Mouse (Mus musculus): ENCODE data around the gene Tpd52l2. TPM values are rescaled to one million over a fixed set of nuclear protein-coding genes. Genes with fewer than 3 reads are reported as not detected.
"Not testable (repeated sequence)": the region's sequence is repeated elsewhere in the genome, so short reads cannot be mapped to it uniquely, and the experiment has no call there.

Gene Tpd52l2
- polyA plus RNA-seq, 1 experiment, result 144 TPM

GRCm38 (mm10) chr2:181493156-181493927 is 3.6 kb upstream of the Tpd52l2 start, which contains the start of gene Abhd16b:
Gene Abhd16b (plus strand): TSS chr2:181493206.
- Histone ChIP-seq H3K27me3 (ENCODE audit: control insufficient read depth, insufficient read depth, low read length, poor library complexity, severe bottlenecking) (no peaks in the 10 kb centered on the region), H3K4me1 (ENCODE audit: control insufficient read depth, insufficient read depth, low read length) (no peaks in the 10 kb centered on the region), H3K4me3 (ENCODE audit: low read depth, low read length) (peak within 1 kb of the TSS; percentile 27), H3K36me3 (ENCODE audit: control insufficient read depth, insufficient read depth, low read length, poor library complexity, severe bottlenecking) (no peaks in the 10 kb centered on the region), H3K9ac (ENCODE audit: low read depth, poor library complexity, severe bottlenecking) (peak within 1 kb of the TSS; percentile 2; the same call in 1 of the 2 replicates), H3K27ac (ENCODE audit: insufficient read depth, low read length) (no peak within 1 kb of the TSS), H3K9me3 (replicated peaks; ENCODE audit: control insufficient read depth, insufficient read depth, low read length, poor library complexity, severe bottlenecking) (no peaks in the 10 kb centered on the region)
- TF ChIP-seq EP300 (IDR thresholded peaks at IDR 0.05; ENCODE audit: insufficient read depth, low read depth, low read length) (no peak), POLR2A (IDR thresholded peaks at IDR 0.05; ENCODE audit: insufficient read depth, low read length) (no peak), CTCF (IDR thresholded peaks at IDR 0.05; ENCODE audit: low read depth, low read length) (no peak)

- no peaks in the 10 kb centered on the region for H3K9me3 ChIP-seq (replicated peaks; ENCODE audit: control insufficient read depth, insufficient read depth, low read length, poor library complexity, severe bottlenecking)
- TF ChIP-seq CTCF (IDR thresholded peaks at IDR 0.05; ENCODE audit: low read depth, low read length) (no peak), POLR2A (IDR thresholded peaks at IDR 0.05; ENCODE audit: insufficient read depth, low read length) (no peak), EP300 (IDR thresholded peaks at IDR 0.05; ENCODE audit: insufficient read depth, low read depth, low read length) (no peak)
- no peak overlapping the region for H3K9ac ChIP-seq (ENCODE audit: low read depth, poor library complexity, severe bottlenecking)
- peak overlapping the region; percentile 27 for H3K4me3 ChIP-seq (ENCODE audit: low read depth, low read length)
- H3K27me3 ChIP-seq (ENCODE audit: control insufficient read depth, insufficient read depth, low read length, poor library complexity, severe bottlenecking), result no peaks in the 10 kb centered on the region
- no peaks in the 10 kb centered on the region for H3K4me1 ChIP-seq (ENCODE audit: control insufficient read depth, insufficient read depth, low read length)
- H3K27ac ChIP-seq (ENCODE audit: insufficient read depth, low read length), result no peak overlapping the region
- H3K36me3 ChIP-seq (ENCODE audit: control insufficient read depth, insufficient read depth, low read length, poor library complexity, severe bottlenecking), result peaks cover 2% of the 10 kb centered on the region; the same call in 1 of the 2 replicates
These were observed 2.5 kb upstream of the Tpd52l2 start for GRCm38 (mm10) chr2:181494266-181494945.

GRCm38 (mm10) chr2:181495845-181496244 is 1.1 kb upstream of the Tpd52l2 start:
- not testable (repeated sequence) for H3K4me3 ChIP-seq (ENCODE audit: low read depth, low read length); H3K4me1 ChIP-seq (ENCODE audit: control insufficient read depth, insufficient read depth, low read length); H3K27ac ChIP-seq (ENCODE audit: insufficient read depth, low read length); H3K9me3 ChIP-seq (replicated peaks; ENCODE audit: control insufficient read depth, insufficient read depth, low read length, poor library complexity, severe bottlenecking); H3K27me3 ChIP-seq (ENCODE audit: control insufficient read depth, insufficient read depth, low read length, poor library complexity, severe bottlenecking)
- Histone ChIP-seq H3K9ac (ENCODE audit: low read depth, poor library complexity, severe bottlenecking) (peak overlapping the region; percentile 20; the same call in 1 of the 2 replicates), H3K36me3 (ENCODE audit: control insufficient read depth, insufficient read depth, low read length, poor library complexity, severe bottlenecking) (peaks cover 15% of the 10 kb centered on the region; the same call in 1 of the 2 replicates)

- peaks cover 19% of the 10 kb centered on the region for H3K36me3 ChIP-seq (ENCODE audit: control insufficient read depth, insufficient read depth, low read length, poor library complexity, severe bottlenecking)
- no peaks in the 10 kb centered on the region for H3K27me3 ChIP-seq (ENCODE audit: control insufficient read depth, insufficient read depth, low read length, poor library complexity, severe bottlenecking)
- H3K9ac ChIP-seq (ENCODE audit: low read depth, poor library complexity, severe bottlenecking), result peak overlapping the region; percentile 20; the same call in 1 of the 2 replicates
- no peak overlapping the region for H3K27ac ChIP-seq (ENCODE audit: insufficient read depth, low read length)
- H3K4me3 ChIP-seq (ENCODE audit: low read depth, low read length), result peak overlapping the region; percentile 88
- H3K9me3 ChIP-seq (replicated peaks; ENCODE audit: control insufficient read depth, insufficient read depth, low read length, poor library complexity, severe bottlenecking), result no peaks in the 10 kb centered on the region
- no peaks in the 10 kb centered on the region for H3K4me1 ChIP-seq (ENCODE audit: control insufficient read depth, insufficient read depth, low read length)
- peak; percentile 52 for TF ChIP-seq CTCF (IDR thresholded peaks at IDR 0.05; ENCODE audit: low read depth, low read length)
- TF ChIP-seq POLR2A (IDR thresholded peaks at IDR 0.05; ENCODE audit: insufficient read depth, low read length), result no peak
- no peak for TF ChIP-seq EP300 (IDR thresholded peaks at IDR 0.05; ENCODE audit: insufficient read depth, low read depth, low read length)
These were observed 661 bp upstream of the Tpd52l2 start for GRCm38 (mm10) chr2:181496281-181496680.

GRCm38 (mm10) chr2:181497548-181497875 is 570 bp downstream of the Tpd52l2 start:
- peak overlapping the region; percentile 33 for H3K27ac ChIP-seq (ENCODE audit: insufficient read depth, low read length)
- H3K36me3 ChIP-seq (ENCODE audit: control insufficient read depth, insufficient read depth, low read length, poor library complexity, severe bottlenecking), result peaks cover 31% of the 10 kb centered on the region
- no peaks in the 10 kb centered on the region for H3K27me3 ChIP-seq (ENCODE audit: control insufficient read depth, insufficient read depth, low read length, poor library complexity, severe bottlenecking)
- H3K9me3 ChIP-seq (replicated peaks; ENCODE audit: control insufficient read depth, insufficient read depth, low read length, poor library complexity, severe bottlenecking), result no peaks in the 10 kb centered on the region
- no peak for TF ChIP-seq CTCF (IDR thresholded peaks at IDR 0.05; ENCODE audit: low read depth, low read length)
- TF ChIP-seq POLR2A (IDR thresholded peaks at IDR 0.05; ENCODE audit: insufficient read depth, low read length), result no peak
- TF ChIP-seq EP300 (IDR thresholded peaks at IDR 0.05; ENCODE audit: insufficient read depth, low read depth, low read length), result no peak
- H3K9ac ChIP-seq (ENCODE audit: low read depth, poor library complexity, severe bottlenecking), result peak overlapping the region; percentile 63
- peak overlapping the region; percentile 81 for H3K4me3 ChIP-seq (ENCODE audit: low read depth, low read length)
- no peaks in the 10 kb centered on the region for H3K4me1 ChIP-seq (ENCODE audit: control insufficient read depth, insufficient read depth, low read length)

GRCm38 (mm10) chr2:181498644-181499043 is 1.7 kb downstream of the Tpd52l2 start:
- TF ChIP-seq EP300 (IDR thresholded peaks at IDR 0.05; ENCODE audit: insufficient read depth, low read depth, low read length), result no peak
- no peak for TF ChIP-seq POLR2A (IDR thresholded peaks at IDR 0.05; ENCODE audit: insufficient read depth, low read length)
- TF ChIP-seq CTCF (IDR thresholded peaks at IDR 0.05; ENCODE audit: low read depth, low read length), result no peak

More at GRCm38 (mm10) chr2:181498644-181499043, 1.7 kb downstream of the Tpd52l2 start:
- Histone ChIP-seq H3K36me3 (ENCODE audit: control insufficient read depth, insufficient read depth, low read length, poor library complexity, severe bottlenecking) (peaks cover 41% of the 10 kb centered on the region), H3K27ac (ENCODE audit: insufficient read depth, low read length) (no peak overlapping the region), H3K4me3 (ENCODE audit: low read depth, low read length) (no peak overlapping the region), H3K9me3 (replicated peaks; ENCODE audit: control insufficient read depth, insufficient read depth, low read length, poor library complexity, severe bottlenecking) (no peaks in the 10 kb centered on the region), H3K4me1 (ENCODE audit: control insufficient read depth, insufficient read depth, low read length) (no peaks in the 10 kb centered on the region), H3K9ac (ENCODE audit: low read depth, poor library complexity, severe bottlenecking) (no peak overlapping the region), H3K27me3 (ENCODE audit: control insufficient read depth, insufficient read depth, low read length, poor library complexity, severe bottlenecking) (no peaks in the 10 kb centered on the region)

Data from ES-Bruce4 (cell line).